Mouse (Mus musculus) layer of hippocampus, postnatal 10 days (tissue): ENCODE data around the gene Mvb12a. TPM values are rescaled to one million over a fixed set of nuclear protein-coding genes. Genes with fewer than 3 reads are reported as not detected.

Experiments
- DNase-seq, 2 experiments: peaks; one replicate each; pipeline ENCODE4 v3.0.0; 2021; ENCODE audit warnings: low spot score in 2 of 2
- total RNA-seq, 2 experiments: library from RNA; stranded (reverse); gene quantifications; 2 replicates each; pipeline ENCODE4 v1.2.3; 2021

Gene Mvb12a
- total RNA-seq, 2 experiments from 2014 or later = 36.9 to 40.7 TPM

DNA sequence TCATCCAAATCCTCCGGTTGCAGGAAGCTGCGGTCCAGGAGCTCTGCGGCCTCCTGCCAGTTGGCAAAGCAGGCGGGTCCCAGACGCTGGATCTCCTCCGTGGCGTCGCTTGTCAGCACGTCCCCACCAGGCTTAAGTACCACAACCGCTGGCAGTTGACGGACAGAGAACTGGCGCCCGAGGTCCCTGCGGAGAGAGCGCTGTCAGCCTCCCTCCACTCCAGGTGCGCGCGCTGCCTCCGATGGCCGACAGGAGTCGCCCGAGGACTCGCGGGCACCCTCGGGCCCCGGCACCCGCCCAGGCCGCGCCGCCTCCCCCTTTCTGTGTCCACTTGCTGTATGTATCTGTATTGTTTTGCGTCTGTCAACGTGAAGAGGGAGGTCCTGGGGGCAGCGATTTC is 20.0 kb downstream of the Mvb12a start:
- peak; percentile 80 to 84 for DNase-seq

DNA sequence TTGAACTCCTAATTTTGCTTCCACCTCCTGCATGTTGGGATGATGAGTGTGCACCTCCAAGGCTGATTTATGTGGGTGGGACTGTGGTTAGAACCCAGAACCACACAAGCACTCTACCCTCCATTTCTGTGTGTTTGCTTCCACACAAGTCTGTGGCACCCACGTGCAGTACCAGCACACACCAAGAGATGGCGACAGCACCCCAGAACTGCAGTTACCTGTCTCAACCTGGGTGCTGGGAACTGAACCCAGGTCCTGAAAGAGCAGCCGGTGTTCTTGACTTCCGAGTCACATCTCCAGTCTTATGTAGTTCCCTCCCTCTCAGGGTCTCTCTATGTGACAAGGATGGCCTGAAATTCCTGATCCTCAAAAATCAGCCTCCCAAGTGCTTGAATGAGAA is 21.3 kb downstream of the Mvb12a start:
- no peak for DNase-seq

DNA sequence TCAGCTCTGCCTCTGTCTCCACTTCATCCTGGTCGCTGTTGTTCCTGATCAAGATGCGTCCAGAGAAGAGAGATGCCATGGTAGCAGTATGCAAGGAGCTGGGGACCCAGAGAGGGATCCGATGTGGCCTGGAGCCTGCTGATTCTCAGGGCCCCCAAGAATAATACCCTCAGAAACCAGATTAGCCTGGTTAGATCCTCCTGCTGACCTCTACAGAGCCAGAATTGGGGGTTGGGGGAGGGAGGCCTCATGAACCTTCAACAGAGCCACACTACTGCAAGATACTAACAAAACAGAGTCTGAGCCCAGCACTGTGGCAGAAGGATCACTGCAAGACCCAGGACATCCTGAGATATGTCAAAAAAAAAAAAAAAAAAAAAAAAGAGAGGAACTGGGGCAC is 23.8 kb downstream of the Mvb12a start, which contains the start of gene Nxnl1:
Gene Nxnl1 (minus strand): TSS at position 101 of the 400 bp plus-strand sequence.
- DNase-seq = no peak

DNA sequence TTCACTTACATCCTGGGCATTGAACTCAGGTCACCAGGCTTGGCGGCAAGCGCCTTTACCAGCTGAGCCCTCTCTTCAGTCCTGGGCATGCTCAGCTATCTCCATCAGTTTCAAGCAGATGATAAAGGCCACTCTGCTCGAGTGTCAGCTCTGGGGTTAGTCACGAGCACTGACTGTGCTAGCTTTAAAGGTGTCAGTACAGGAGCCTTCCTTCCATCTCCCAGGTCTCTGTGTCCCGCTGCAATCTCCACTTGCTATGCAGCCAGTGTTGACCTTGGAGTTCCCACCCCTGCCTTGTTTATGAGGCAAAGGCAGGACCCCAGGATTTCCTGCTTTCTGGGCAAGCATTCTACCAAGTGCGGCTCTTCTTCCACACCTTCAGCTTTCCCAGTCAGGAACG is 24.9 kb downstream of the Mvb12a start:
- DNase-seq = no peak

DNA sequence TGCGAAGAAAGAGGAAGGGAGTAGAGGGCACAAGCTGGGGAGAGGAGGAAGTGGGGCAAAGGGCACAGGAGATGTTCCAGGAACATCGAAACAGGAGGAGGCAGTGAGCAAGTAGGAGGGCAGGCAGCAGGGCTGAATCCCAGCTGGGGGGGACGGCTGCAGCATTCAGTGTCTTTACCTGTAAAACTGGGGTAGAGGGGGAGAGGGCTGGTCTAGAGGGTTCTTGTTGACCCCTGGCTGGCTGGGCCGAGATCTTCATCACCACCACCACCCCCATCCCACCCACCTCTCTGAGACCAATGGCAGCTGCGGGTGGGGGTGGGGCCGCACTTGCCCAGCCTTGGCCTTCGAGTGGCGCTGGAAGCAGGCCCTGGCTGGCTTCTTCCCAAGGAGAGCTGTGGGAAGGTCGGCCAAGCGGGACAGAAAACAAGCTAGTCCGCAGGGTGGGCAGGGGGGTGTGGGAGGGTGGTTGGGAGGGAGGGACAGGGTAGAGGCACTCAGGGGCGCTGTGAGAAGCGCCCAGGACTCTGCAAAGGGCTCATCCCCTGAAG is 25.7 kb downstream of the Mvb12a start, which contains the start of gene Slc27a1:
Gene Slc27a1 (plus strand): TSS at position 496 of the 551 bp plus-strand sequence.
- peak; percentile 77 to 87 for DNase-seq

DNA sequence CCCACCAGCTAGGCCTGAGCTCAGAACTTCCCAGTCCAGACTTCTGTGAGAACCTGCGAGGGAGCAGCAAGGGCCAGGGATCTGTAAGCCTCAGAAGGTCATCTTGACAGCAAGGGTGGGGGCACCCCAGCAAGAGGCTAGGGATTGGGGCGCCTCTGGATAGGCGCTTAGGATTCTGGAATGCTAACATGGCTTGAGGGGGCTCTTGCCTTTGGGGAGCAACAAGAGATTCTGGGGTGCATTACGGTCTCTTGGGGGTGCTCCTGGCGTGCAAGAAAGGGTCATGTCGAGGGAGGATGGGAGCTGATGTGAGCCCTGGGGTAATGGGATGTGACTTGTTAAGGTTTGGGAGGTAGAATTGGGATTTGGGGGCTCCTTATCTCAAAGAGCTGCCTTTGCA is 26.2 kb downstream of the Mvb12a start:
- DNase-seq = peak in 1 of 2 experiments; percentile 52

DNA sequence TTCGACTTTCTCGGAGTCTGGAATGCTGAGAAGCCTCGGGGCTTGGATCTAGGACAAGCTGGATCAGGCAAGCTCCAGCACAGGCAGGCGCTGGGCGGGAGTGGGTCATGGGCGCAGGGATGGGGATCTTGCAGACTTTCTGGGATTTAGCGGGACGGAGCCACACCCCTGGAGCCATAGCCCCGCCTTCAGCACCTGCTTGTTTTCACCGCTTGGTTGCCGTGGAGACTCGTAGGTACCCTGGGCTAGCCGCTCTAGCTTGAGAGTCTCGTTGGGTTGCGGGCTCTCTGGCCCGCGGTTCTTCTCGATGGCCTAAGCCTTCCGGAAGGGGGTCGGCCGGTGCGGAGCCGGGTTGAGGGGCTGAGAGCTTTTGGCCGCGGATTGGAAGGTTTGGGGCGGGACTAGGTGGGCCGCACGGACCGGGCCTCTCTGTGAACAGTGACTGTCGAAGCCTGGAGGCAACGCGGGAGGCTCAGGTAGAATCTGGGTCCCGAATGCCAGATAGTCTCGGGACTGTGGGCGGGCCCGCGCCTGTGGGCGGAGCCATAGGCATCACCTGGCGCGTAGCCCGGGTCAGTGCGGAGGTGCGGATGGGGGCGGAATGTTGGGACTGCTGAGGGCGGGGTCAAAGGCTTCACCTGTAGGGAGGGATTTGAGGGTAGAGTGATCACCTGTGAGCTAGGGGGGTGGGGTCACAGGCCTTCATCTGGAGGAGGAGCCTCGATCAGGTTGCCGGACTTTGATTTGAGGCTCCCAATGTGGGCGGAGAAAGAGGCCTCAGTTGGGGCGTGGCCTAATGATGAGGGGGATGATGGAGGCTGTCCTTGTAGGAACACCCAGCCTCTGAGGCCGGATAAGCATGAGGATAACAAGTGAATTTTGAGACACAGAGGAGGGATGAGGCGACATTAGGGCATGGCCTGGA is 26.9 kb downstream of the Mvb12a start:
- peak; percentile 89 to 90 for DNase-seq

DNA sequence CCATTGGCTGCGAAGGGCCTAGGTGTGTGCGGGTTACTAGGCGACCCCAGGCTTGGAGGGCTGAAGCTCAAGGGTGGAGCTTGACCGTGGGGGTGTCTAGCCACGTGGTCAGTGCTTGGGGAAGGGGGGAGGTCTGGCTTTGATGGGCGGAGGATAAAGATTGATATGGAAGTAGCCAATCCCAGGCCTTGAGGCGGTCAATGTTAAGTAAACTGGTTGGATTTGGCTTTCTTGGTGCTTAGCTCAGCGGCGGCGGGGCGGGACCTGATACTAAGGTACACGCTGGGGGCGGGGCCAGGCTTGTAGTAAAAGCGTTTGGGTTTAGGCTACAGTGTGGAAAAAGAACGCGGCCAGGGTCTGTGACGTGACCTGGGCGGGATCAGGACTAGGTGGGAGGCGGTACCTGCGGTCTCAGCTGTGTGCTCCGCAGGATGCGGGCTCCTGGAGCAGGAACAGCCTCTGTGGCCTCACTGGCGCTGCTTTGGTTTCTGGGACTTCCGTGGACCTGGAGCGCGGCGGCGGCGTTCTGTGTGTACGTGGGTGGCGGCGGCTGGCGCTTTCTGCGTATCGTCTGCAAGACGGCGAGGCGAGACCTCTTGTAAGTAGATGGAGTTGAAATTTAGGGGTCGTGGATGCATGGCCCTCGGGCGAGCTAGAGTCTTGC is 27.7 kb downstream of the Mvb12a start:
- DNase-seq = peak; percentile 90 to 95

DNA sequence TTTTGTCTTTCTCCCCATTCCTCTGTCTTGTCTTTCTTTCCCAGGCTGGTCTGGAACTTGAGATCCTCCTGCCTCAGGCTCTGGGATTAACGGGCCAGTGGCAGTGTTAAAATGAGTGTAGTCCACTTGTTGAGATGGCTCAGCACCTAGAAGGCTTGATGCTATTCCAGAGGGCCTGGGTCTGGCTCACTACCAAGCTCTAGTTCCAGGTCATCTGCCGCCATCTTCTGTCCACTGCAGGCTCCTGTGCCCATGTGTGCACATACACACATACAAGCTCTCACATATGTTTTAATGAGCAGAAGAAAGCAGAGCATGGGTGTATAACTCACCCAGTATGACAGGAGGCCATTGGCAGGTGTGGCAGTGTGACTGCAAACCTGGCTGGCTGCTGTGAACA is 29.4 kb downstream of the Mvb12a start:
- DNase-seq = no peak

DNA sequence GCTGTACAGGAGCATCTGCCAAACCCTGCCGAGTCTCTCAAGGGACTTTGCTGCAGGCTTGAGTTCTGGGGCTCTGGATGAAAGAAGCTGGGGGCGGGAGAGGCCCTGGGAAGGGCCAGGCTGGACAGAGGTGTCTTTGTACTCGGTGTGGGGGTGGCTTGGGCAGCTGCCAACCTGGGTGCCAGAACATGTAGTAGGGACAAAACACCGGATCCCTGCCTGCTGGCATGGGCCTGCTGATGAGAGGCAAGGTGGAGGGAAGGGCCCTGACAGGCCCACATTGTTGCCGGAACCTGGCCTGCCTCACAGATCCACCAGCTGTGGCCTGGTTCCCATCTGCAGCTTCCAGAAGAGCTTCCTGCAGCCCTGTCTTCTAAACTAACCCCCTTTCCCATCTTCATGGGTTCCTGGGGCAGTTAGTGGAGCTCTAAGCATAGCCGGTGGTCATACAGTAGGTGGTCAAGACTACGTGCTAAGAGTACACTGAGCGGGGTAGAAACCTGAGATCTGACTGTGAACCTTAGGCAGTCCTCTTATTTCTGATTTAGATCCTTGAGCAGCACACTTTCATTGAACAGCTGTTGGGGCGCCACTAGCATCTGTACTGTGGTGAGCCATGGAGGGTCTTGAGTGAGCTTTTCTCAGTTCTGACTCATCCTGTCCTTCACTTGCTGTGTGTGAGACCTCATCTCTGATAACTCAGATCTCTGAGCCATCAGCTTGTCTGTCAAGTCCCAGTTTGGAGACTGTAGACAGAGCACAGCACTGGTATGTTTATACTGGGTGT is 30.3 kb downstream of the Mvb12a start:
- DNase-seq = peak; percentile 87 to 91

DNA sequence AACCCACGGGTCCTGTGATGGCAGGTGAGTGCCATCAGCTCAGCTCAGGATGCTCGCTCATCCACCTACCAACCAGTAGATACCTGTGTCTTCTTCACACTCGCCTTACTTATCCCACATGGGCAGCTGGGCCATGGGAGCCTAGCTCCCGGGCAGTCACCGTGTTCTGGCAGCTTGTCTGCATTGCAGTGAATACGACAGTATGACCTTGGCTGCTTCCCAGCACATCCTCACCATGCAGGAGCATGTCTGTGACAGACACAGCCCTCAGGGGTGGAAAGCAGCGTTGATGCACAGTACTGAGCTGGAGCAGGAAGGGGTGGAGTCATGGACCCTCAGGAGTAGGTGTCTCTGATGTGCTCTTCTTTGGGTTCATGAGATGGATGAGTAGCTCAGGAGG is 31.7 kb downstream of the Mvb12a start:
- no peak for DNase-seq

DNA sequence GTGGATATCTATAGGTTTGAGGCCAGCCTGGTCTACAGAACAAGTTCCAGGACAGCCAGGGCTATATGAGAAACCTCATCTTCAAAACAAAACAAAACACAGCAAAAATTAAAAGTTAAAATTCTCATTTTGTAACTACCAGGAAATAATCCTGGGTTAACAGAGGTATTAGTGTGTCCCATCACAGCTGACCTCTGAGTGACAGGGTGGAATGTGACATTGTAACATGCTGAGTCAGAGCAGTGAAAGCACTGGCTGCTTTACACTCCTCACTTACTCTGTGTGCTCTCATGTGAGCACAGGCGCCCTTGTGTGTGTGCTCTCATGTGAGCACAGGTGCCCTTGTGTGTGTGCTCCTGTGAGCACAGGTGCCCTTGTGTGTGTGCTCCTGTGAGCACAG is 32.3 kb downstream of the Mvb12a start:
- no peak for DNase-seq

DNA sequence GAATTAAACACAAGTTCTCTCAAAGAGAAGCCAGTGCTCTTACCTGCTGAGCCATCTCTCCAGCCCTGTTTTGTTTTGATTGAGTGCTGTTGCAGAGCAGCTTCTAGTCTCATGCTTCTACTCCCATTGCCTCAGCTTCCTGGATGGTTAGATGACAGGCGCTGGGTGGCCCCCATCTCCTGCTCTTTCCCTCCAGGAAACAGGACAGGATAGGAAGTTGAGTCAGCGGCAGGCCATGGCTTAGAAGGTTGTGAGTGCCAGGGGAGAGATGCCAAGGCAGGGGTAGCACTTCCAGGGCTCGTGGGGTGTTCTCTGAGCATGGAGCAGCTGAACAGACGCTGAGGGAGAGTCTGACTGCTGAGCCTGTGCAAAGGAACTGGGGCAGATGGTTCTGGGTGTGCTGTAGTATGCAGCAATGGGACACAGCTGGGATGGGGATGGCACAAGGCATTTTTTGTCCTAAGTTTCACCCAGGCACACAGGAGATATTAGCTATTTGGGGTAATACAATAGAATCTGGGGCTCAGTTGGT is 35.2 kb downstream of the Mvb12a start:
- no peak for DNase-seq

DNA sequence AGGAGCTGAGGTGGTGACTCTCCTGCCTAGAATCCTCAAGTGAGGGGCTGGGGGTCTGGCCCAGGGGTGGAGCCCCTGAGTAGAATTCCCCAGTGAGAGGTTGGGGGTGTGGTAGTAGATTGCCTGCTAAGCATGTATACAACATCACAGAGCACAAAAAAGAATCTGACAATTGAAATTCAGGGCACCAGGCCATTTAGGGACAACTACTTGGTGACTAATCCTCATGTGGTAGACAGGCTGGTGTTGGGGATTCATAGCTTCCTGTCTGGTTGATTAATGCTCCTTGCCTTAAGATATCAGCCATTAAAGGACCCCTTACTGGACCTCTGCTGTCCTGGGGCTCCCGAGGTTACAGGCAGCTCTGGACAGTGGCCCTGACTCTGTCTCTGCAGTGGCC is 36.3 kb downstream of the Mvb12a start:
- DNase-seq = no peak

DNA sequence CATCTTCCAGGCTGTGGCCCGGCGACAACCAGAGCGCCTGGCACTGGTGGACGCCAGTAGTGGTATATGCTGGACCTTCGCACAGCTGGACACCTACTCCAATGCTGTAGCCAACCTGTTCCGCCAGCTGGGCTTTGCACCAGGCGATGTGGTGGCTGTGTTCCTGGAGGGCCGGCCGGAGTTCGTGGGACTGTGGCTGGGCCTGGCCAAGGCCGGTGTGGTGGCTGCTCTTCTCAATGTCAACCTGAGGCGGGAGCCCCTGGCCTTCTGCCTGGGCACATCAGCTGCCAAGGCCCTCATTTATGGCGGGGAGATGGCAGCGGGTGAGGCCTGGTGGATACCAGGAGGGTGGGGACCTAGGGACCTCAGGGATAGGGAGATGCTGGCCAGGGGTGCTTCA is 36.8 kb downstream of the Mvb12a start:
- DNase-seq = peak in 1 of 2 experiments; percentile 47

DNA sequence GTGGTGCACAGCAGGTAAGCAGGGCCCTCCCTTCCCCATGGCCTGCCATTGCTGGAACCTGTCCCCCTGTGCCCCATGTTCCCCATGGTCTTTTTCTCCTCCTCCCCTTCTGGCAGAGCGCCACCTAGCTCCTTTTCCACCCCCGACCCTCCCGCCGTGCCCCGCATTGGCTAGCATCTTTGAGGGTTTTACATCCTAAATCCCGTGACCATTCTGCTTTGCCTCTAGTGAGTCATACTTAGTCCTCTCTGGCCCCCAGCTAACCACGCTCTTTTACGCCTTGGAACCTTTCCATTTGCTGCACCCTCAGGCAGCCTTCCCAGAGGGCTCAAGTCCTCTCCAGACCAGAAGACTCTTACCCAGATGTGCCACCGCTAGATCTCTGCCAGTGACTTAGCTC is 37.5 kb downstream of the Mvb12a start:
- DNase-seq = no peak

DNA sequence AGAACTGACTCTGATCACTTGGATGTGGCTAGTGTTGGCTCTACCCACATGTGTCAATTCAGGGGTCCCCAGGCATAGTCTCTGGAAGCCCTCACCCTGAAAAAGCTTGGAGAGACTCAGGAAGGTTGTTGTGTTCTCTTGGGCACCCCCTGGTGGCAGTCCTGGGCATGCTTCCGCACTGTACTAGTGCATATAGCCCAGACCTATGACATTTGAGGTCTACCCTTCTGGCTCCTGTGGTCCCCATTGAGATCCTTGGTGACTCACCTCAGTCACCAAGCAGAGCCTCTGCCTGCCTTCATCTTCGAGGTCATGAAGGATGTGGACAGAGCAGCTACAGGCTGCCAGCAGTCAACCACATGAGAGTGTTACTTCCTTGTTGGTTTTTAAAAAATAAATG is 44.2 kb downstream of the Mvb12a start:
- peak; percentile 67 to 73 for DNase-seq

DNA sequence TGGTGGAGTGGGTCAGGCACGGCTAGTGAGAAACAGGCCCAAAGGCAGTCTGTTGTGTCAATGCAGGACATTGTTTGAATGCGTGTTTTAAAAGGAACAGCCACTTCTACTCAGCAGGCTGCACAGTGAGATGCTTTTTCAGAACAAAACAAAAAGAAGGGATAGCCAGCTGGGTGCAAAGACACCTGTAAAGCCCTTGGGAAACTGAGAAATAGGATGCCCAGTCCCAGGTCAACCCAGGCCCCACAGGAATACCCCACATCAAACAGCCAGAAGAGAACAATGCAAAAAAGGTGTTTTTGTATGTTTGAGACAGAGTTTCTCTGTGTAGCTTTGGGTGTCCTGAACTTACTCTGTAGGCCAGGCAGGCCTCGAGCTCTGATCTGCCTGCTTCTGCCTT is 46.0 kb downstream of the Mvb12a start:
- no peak for DNase-seq

DNA sequence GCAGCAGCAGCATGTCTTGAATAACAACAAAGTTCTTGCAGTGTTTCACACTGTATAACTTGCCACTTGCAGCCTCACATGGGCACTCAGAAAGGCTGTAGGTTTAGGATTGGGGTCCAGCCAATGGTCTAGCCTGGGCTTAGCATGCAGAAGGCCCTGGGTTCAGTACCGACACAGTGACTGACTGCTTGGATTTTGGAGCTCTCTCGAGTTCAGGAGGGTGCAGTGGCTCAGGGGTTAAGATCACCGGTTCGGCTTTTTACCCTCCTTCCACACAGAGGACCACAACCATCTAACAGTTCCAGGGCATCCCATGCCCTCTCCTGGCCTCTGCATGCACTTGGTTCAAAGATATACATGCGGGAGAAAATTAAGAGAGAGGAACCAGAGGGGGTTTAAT is 48.3 kb downstream of the Mvb12a start:
- no peak for DNase-seq

DNA sequence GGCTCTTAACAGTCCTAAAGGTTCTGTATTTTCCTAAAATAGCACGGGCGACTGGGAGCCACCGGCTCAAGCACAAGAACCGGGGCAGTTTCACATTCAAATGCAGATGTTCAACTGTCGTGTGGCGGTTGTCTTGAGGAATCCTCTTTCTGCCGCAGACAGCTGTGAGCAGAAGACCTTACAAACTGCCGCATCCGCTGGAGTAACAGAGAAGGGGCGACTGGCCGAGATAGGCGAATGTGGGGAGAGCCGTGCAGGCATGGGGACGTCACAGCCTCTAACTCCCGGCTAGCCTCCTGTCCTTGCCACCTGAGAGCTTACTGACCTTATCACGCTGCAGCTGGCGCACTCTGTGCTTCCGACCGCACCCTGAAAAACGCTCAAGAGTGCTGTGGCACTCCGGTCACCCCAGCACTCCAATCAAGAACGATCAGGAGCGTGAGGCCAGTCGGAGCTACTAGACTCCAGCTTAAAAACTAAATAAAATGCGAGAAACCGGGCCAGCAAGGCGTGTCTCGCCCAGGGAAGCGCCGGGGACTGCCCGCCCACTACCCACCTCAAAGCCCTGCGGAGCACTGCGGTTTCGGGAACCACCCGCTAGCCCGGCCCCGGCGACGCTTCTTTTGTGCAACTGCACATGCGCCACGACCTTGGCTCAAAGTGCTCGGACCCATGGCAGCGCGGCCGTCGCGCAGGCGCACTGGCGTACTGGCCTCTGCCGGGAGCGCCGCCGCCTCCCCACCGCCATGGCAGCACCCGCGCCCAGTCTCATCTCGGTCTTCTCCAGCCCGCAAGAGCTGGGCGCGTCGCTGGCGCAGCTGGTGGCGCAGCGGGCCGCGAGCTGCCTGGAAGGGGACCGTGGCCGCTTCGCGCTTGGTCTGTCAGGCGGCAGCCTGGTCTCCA is 49.0 kb downstream of the Mvb12a start, which contains the start of gene Pgls:
Gene Pgls (plus strand): TSS at position 706 of the 903 bp plus-strand sequence.
- peak; percentile 92 to 96 for DNase-seq
